Mouse (Mus musculus) neutrophil, adult 83 days (primary cell): ENCODE data around the gene Gm3194. TPM values are rescaled to one million over a fixed set of nuclear protein-coding genes. Genes with fewer than 3 reads are reported as not detected.

Experiments used
- total RNA-seq, 2 experiments: library from RNA; stranded (reverse); gene quantifications; one replicate each; pipeline ENCODE4 v1.2.4; 2023

The Gm3194 gene
- not detected for total RNA-seq

DNA sequence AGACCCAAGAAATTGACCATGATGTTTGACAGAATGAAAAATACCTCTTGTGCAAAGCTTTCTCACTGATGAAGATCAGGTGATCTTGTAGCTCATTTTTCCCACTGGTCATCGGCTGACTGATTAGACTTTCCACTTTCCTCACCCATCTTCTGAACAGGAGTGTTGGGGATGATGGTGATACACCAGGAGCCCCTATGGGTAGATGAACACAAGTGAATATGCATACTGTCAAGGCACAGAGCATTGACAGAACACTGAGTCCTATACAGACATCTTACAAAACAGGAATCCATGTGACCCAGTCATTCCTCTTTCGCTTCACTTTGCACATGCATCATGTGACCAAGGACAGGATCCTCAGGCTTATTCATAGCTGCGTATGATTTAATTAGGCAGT, at the start of gene Gm3194:
TSS of gene Gm3194 (minus strand) at position 101 of the 400 bp plus-strand sequence.

DNA sequence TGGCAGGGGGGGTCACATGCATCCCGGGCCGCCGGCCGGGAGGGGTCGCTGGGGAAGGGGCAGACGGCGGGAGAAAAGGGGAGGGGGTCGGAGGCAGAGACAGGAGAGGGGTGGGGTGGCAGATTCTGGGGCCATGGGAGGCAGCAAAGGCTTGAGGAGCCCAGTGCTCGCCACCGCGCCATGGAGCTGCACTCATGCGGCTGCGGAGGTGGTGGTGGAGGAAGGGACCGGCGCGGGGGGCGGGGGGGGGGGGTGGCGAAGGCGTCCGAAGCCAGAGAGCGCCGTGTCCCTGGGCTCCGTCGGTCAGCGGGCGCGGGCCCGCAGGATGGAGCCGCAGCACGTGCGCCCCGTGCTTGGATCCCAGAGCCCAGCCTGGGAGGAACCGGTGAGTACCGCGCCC, 46.1 kb upstream of the Gm3194 start, which contains the start of gene Gm3488:
TSS of gene Gm3488 (plus strand) at position 301 of the 400 bp plus-strand sequence.

DNA sequence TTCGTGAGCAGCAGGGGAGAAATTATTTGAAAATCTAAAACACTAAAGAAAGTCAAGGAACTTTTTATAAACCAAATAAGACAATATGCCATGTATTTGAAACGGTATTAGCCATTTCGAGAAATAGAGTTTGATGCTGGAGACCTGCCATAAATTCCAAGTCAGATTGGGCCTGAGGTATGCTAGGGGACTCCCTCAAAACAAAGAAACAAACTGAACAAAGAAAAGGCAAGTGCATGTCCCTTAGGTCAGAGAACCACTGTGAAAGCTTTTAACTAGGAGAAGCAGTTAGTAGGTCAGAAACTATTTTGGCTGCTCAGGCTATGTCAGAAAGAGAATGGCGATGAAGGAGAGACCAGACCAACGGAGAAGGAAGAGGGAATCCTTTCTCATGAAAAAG, 28.6 kb upstream of the Gm3194 start, which contains the start of gene Gm3187:
TSS of gene Gm3187 (plus strand) at position 301 of the 400 bp plus-strand sequence.

DNA sequence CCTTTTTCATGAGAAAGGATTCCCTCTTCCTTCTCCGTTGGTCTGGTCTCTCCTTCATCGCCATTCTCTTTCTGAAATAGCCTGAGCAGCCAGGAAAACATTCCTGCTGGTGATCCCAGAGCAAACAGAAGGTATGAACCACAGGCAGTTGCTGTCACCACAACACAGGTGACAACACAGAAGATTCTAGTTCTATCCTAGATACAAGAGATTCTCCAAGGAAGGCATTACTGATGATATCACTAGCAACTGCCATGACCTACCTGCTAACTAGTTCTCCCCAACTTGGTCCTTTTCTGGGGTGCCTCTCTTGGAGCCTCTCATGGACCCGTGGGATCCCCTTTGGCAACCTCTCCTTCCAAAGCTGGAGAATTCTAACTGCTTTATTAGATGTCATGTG, 22.5 kb upstream of the Gm3194 start, which contains the start of gene Gm8246:
TSS of gene Gm8246 (minus strand) at position 101 of the 400 bp plus-strand sequence.

DNA sequence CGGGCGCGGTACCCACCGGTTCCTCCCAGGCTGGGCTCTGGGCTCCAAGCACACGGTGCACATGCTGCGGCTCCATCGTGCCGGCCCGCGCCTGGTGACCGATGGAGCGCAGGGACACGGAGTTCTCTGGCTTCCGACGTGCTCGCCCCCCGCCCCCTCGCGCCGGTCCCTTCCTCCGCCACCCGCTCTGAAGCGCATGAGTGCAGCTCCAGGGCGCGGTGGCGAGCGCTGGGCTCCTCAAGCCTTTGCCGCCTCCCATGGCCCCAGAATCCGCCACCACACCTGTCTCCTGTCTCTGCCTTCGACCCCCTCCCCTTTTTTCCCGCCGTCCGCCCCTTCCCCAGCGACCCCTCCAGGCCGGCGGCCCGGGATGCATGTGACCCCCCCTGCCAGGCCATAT, 66.3 kb downstream of the Gm3194 start, which contains the start of gene Gm3500:
TSS of gene Gm3500 (minus strand) at position 101 of the 400 bp plus-strand sequence.

Other genes with a start within 250 kb of the Gm3194 start
- not detected for gene Gm3526, start 194.9 kb downstream of the Gm3194 start, total RNA-seq
- not detected for gene Gm3542, start 120.5 kb downstream of the Gm3194 start, total RNA-seq
- not detected for gene Gm3500, start 66.4 kb downstream of the Gm3194 start, total RNA-seq
- gene Gm8246, start 22.4 kb upstream of the Gm3194 start, total RNA-seq: not detected
- not detected for gene Gm3187, start 28.7 kb upstream of the Gm3194 start, total RNA-seq
- gene Gm3488, start 46.2 kb upstream of the Gm3194 start, total RNA-seq: not detected
- not detected for gene Gm3532, start 83.0 kb upstream of the Gm3194 start, total RNA-seq
- gene Gm8265, start 177.6 kb upstream of the Gm3194 start, total RNA-seq: not detected
- gene Gm9603, start 232.0 kb upstream of the Gm3194 start, total RNA-seq: not detected